Mouse (Mus musculus): ENCODE measurements around the gene Irf2bp1.

DNA sequence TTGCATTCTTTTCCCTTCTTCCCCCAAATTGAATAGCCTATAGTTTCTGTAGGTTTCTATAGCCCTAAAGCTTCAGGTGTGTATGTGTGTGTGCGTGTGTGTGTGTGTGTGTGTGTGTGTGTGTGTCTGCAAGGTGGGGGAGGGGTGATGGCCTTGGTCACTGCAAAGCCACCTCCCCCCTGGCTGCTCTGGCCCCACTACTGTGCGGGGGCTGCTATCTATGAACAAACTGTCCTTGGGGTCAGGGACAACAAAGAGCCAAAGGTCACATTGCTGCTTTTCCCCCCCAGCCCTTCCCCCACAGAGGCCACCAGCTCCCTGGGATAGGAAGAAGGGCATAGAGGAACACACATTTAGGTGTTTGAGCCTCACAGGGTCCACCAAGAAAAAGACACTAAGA, 9.0 kb downstream of the Irf2bp1 start:
- no peak for TF ChIP-seq CTCF (conservative IDR thresholded peaks at IDR 0.05; ENCODE audit: low read length)
- no peak for TF ChIP-seq NANOG (IDR thresholded peaks at IDR 0.05; ENCODE audit: borderline replicate concordance, low read length)
- TF ChIP-seq POU5F1 (IDR thresholded peaks at IDR 0.05; ENCODE audit: borderline replicate concordance, low read length) = no peak

Measured in E14TG2a.4 (cell line).